Mouse (Mus musculus): ENCODE results near the gene Fas. TPM values are rescaled to one million over a fixed set of nuclear protein-coding genes. Genes with fewer than 3 reads are reported as not detected.

Fas gene
- total RNA-seq, 4 experiments from 2014 or later: 1.7 to 5.1 (median 4.2) TPM

- no peak for DNase-seq (ENCODE audit: low spot score in 2 of 2)
Observed at GRCm38 (mm10) chr19:34353291-34353805, 62.9 kb downstream of the Fas start.

- no peak for DNase-seq (ENCODE audit: low spot score in 2 of 2)
Observed at GRCm38 (mm10) chr19:34362639-34363038, 72.2 kb downstream of the Fas start.

- DNase-seq (ENCODE audit: low spot score in 2 of 2): no peak
Observed at GRCm38 (mm10) chr19:34369551-34369950, 79.1 kb downstream of the Fas start.

DNA sequence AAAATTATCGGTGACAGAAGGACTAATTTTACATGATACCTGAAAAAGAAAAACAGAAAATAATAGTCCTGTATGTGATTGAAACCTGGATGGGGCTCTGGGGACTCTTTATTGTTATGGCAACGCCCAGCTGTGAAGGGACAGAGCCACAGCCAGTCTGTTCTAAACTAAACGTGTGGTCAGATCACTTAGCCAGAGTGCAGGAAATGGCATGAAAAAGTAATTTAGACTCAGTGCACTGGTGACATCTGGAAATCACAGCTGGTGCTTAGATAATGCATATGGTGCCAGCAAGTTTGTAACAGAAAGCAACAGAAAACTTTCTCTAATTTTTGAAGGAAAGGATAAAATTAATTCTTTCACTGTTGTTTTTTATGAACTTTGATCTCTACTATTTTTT is 79.9 kb downstream of the Fas start:
- DNase-seq (ENCODE audit: low spot score in 2 of 2): no peak

Other genes starting within 250 kb of the Fas start
- gene Lipn, start 223.3 kb upstream of the Fas start, total RNA-seq (2022): not detected
- not detected for gene Lipm, start 189.7 kb upstream of the Fas start, total RNA-seq (2022)
- not detected for gene Ankrd22, start 124.6 kb upstream of the Fas start, total RNA-seq (2022)
- gene Stambpl1, start 98.4 kb upstream of the Fas start, total RNA-seq (2022): under 1 TPM; 0.48 to 0.80 (median 0.57) TPM
- 10 to 100 TPM; 35.5 to 61.5 (median 44.4) TPM for gene Acta2, start 35.1 kb upstream of the Fas start, total RNA-seq (2022)
- not detected for gene Ch25h, start 184.5 kb downstream of the Fas start, total RNA-seq (2022)
- 1 to 10 TPM; 3.6 to 5.5 (median 4.9) TPM for gene Lipa, start 236.8 kb downstream of the Fas start, total RNA-seq (2022)